Mouse (Mus musculus) ZHBTc4 (cell line): ENCODE measurements around the gene Ms4a3.
A peak's percentile ranks its signal among the peaks of the same experiment; 100 is the strongest.

Experiments used
- DNase-seq: peaks from one replicate; pipeline ENCODE4 v3.0.0-alpha.2; 2011; ENCODE audit warnings: low read depth, low spot score

The Ms4a3 gene

GRCm38 (mm10) chr19:11640732-11641131, at the start of gene Ms4a3:
TSS of gene Ms4a3 (minus strand) at chr19:11640851.
- DNase-seq: no peak

GRCm38 (mm10) chr19:11661562-11661961, 20.9 kb upstream of the Ms4a3 start:
- no peak for DNase-seq

- no peak for DNase-seq
Observed at GRCm38 (mm10) chr19:11660459-11660858, 19.8 kb upstream of the Ms4a3 start, which contains the start of gene Oosp2. TSS of gene Oosp2 (minus strand) at chr19:11660559.

- DNase-seq: no peak
Observed at GRCm38 (mm10) chr19:11659142-11659541, 18.5 kb upstream of the Ms4a3 start.

- DNase-seq: no peak
Observed at GRCm38 (mm10) chr19:11649564-11649963, 8.9 kb upstream of the Ms4a3 start.

GRCm38 (mm10) chr19:11646166-11646565, 5.5 kb upstream of the Ms4a3 start:
- no peak for DNase-seq

GRCm38 (mm10) chr19:11639038-11639437, 1.6 kb downstream of the Ms4a3 start:
- DNase-seq: no peak

- no peak for DNase-seq
Observed at GRCm38 (mm10) chr19:11635572-11635971, 5.1 kb downstream of the Ms4a3 start.

- no peak for DNase-seq
Observed at GRCm38 (mm10) chr19:11634330-11634729, 6.3 kb downstream of the Ms4a3 start.

GRCm38 (mm10) chr19:11633732-11634131, 6.9 kb downstream of the Ms4a3 start:
- no peak for DNase-seq

GRCm38 (mm10) chr19:11625231-11625630, 15.4 kb downstream of the Ms4a3 start:
- DNase-seq: no peak

- no peak for DNase-seq
Observed at GRCm38 (mm10) chr19:11624800-11625199, 15.9 kb downstream of the Ms4a3 start.

GRCm38 (mm10) chr19:11623551-11623950, 17.1 kb downstream of the Ms4a3 start, which contains the start of gene Ms4a2:
TSS of gene Ms4a2 (minus strand) at chr19:11623719.
- DNase-seq: no peak

GRCm38 (mm10) chr19:11617983-11618382, 22.7 kb downstream of the Ms4a3 start:
- DNase-seq: no peak

- no peak for DNase-seq
Observed at GRCm38 (mm10) chr19:11614805-11615204, 25.8 kb downstream of the Ms4a3 start.

GRCm38 (mm10) chr19:11613776-11614443, 26.7 kb downstream of the Ms4a3 start:
- no peak for DNase-seq

- no peak for DNase-seq
Observed at GRCm38 (mm10) chr19:11613084-11613483, 27.6 kb downstream of the Ms4a3 start.

- no peak for DNase-seq
Observed at GRCm38 (mm10) chr19:11612293-11612692, 28.4 kb downstream of the Ms4a3 start.

- DNase-seq: peak; percentile 77
Observed at GRCm38 (mm10) chr19:11611541-11611945, 29.1 kb downstream of the Ms4a3 start.

GRCm38 (mm10) chr19:11608172-11608571, 32.5 kb downstream of the Ms4a3 start:
- peak; percentile 52 for DNase-seq

GRCm38 (mm10) chr19:11604603-11605002, 36.0 kb downstream of the Ms4a3 start, which contains the start of gene Ms4a6d:
TSS of gene Ms4a6d (minus strand) at chr19:11604849.
- DNase-seq: no peak

GRCm38 (mm10) chr19:11602026-11602425, 38.6 kb downstream of the Ms4a3 start:
- peak; percentile 55 for DNase-seq

- DNase-seq: no peak
Observed at GRCm38 (mm10) chr19:11601349-11601748, 39.3 kb downstream of the Ms4a3 start.
